Mouse (Mus musculus): ENCODE measurements at regions not wholly inside any gene's neighbourhood (a gene's known extent, or its start where the extent isn't known, plus 50 kb on each side); places are given as distances from the start of the nearest gene placed in this dataset.

GRCm38 (mm10) chr16:29959939-29960637 lies 104.1 kb upstream of the Hes1 start:
- no peak overlapping the region for H3K4me2 ChIP-seq (replicated peaks; ENCODE audit: low read depth, low read length)
- H3K9me3 ChIP-seq (ENCODE audit: control insufficient read depth, low read length): no peaks in the 10 kb centered on the region; the same call in 1 of the 2 replicates
- ATAC-seq (ENCODE audit: low FRiP score, low TSS enrichment): no peak
- no peaks in the 10 kb centered on the region for H3K36me3 ChIP-seq (ENCODE audit: control insufficient read depth, insufficient read depth, low read length)
- no peak overlapping the region for H3K9ac ChIP-seq (ENCODE audit: low read depth, low read length)
- 0 out of 2 replicates have a peak, but pooled peaks cover 2% of the 10 kb centered on the region for H3K4me1 ChIP-seq (ENCODE audit: control insufficient read depth, insufficient read depth, low read length)
- H3K4me3 ChIP-seq (ENCODE audit: low read length): no peak overlapping the region
- H3K27me3 ChIP-seq (ENCODE audit: control insufficient read depth, insufficient read depth, low read length): no peaks in the 10 kb centered on the region
- WGBS: 78% methylated on average over 12 of the region's 12 CpGs
- no peak overlapping the region for H3K27ac ChIP-seq (ENCODE audit: low read depth, low read length)

- WGBS: 49% methylated on average over 4 of the region's 4 CpGs
- Histone ChIP-seq H3K36me3 (ENCODE audit: control insufficient read depth, insufficient read depth, low read length) (no peaks in the 10 kb centered on the region), H3K9me3 (ENCODE audit: control insufficient read depth, low read length) (no peaks in the 10 kb centered on the region; the same call in 1 of the 2 replicates), H3K4me3 (ENCODE audit: low read length) (no peak overlapping the region), H3K27me3 (ENCODE audit: control insufficient read depth, insufficient read depth, low read length) (no peaks in the 10 kb centered on the region), H3K4me2 (replicated peaks; ENCODE audit: low read depth, low read length) (no peak overlapping the region), H3K27ac (ENCODE audit: low read depth, low read length) (no peak overlapping the region), H3K4me1 (ENCODE audit: control insufficient read depth, insufficient read depth, low read length) (0 out of 2 replicates have a peak, but pooled peaks cover 6% of the 10 kb centered on the region), H3K9ac (ENCODE audit: low read depth, low read length) (no peak overlapping the region)
- peak; percentile 43; the same call in 1 of the 2 replicates for ATAC-seq (ENCODE audit: low FRiP score, low TSS enrichment)
Observed at GRCm38 (mm10) chr16:29963284-29963683, 100.9 kb upstream of the Hes1 start.

- ATAC-seq (ENCODE audit: low FRiP score, low TSS enrichment): no peak
- H3K9me3 ChIP-seq (ENCODE audit: control insufficient read depth, low read length): no peaks in the 10 kb centered on the region; the same call in 1 of the 2 replicates
Observed at GRCm38 (mm10) chr16:29964563-29964962, 99.6 kb upstream of the Hes1 start.

GRCm38 (mm10) chr16:29968743-29969142 lies 95.4 kb upstream of the Hes1 start:
- Histone ChIP-seq H3K27ac (ENCODE audit: low read depth, low read length) (no peak overlapping the region), H3K4me3 (ENCODE audit: low read length) (no peak overlapping the region)
- WGBS: 54% methylated on average over 5 of the region's 5 CpGs

More at GRCm38 (mm10) chr16:29964563-29964962, 99.6 kb upstream of the Hes1 start:
- 92% methylated on average over 8 of the region's 8 CpGs for WGBS
- Histone ChIP-seq H3K9ac (ENCODE audit: low read depth, low read length) (no peak overlapping the region), H3K4me3 (ENCODE audit: low read length) (no peak overlapping the region), H3K4me2 (replicated peaks; ENCODE audit: low read depth, low read length) (no peak overlapping the region), H3K36me3 (ENCODE audit: control insufficient read depth, insufficient read depth, low read length) (no peaks in the 10 kb centered on the region), H3K4me1 (ENCODE audit: control insufficient read depth, insufficient read depth, low read length) (0 out of 2 replicates have a peak, but pooled peaks cover 6% of the 10 kb centered on the region), H3K27ac (ENCODE audit: low read depth, low read length) (no peak overlapping the region), H3K27me3 (ENCODE audit: control insufficient read depth, insufficient read depth, low read length) (no peaks in the 10 kb centered on the region)

GRCm38 (mm10) chr16:29972741-29973141 lies 91.4 kb upstream of the Hes1 start:
- H3K27ac ChIP-seq (ENCODE audit: low read depth, low read length): peak overlapping the region; percentile 69; the same call in 1 of the 2 replicates

More at GRCm38 (mm10) chr16:29968743-29969142, 95.4 kb upstream of the Hes1 start:
- ATAC-seq (ENCODE audit: low FRiP score, low TSS enrichment): no peak
- H3K4me1 ChIP-seq (ENCODE audit: control insufficient read depth, insufficient read depth, low read length): peaks cover 20% of the 10 kb centered on the region
- no peak overlapping the region for H3K9ac ChIP-seq (ENCODE audit: low read depth, low read length)
- H3K27me3 ChIP-seq (ENCODE audit: control insufficient read depth, insufficient read depth, low read length): no peaks in the 10 kb centered on the region
- H3K9me3 ChIP-seq (ENCODE audit: control insufficient read depth, low read length): no peaks in the 10 kb centered on the region; the same call in 1 of the 2 replicates
- H3K4me2 ChIP-seq (replicated peaks; ENCODE audit: low read depth, low read length): no peak overlapping the region
- H3K36me3 ChIP-seq (ENCODE audit: control insufficient read depth, insufficient read depth, low read length): no peaks in the 10 kb centered on the region

GRCm38 (mm10) chr16:29973250-29973649 lies 90.9 kb upstream of the Hes1 start:
- ATAC-seq (ENCODE audit: low FRiP score, low TSS enrichment): no peak
- Histone ChIP-seq H3K27me3 (ENCODE audit: control insufficient read depth, insufficient read depth, low read length) (no peaks in the 10 kb centered on the region), H3K9ac (ENCODE audit: low read depth, low read length) (no peak overlapping the region), H3K4me1 (ENCODE audit: control insufficient read depth, insufficient read depth, low read length) (peaks cover 20% of the 10 kb centered on the region), H3K4me3 (ENCODE audit: low read length) (no peak overlapping the region), H3K9me3 (ENCODE audit: control insufficient read depth, low read length) (no peaks in the 10 kb centered on the region), H3K4me2 (replicated peaks; ENCODE audit: low read depth, low read length) (no peak overlapping the region), H3K27ac (ENCODE audit: low read depth, low read length) (peak overlapping the region; percentile 69; the same call in 1 of the 2 replicates), H3K36me3 (ENCODE audit: control insufficient read depth, insufficient read depth, low read length) (no peaks in the 10 kb centered on the region)
- WGBS: 10% methylated on average over 7 of the region's 7 CpGs

More at GRCm38 (mm10) chr16:29972741-29973141, 91.4 kb upstream of the Hes1 start:
- WGBS: 23% methylated on average over 1 of the region's 1 CpGs
- H3K36me3 ChIP-seq (ENCODE audit: control insufficient read depth, insufficient read depth, low read length): no peaks in the 10 kb centered on the region
- H3K27me3 ChIP-seq (ENCODE audit: control insufficient read depth, insufficient read depth, low read length): no peaks in the 10 kb centered on the region
- no peak overlapping the region for H3K4me2 ChIP-seq (replicated peaks; ENCODE audit: low read depth, low read length)
- H3K9me3 ChIP-seq (ENCODE audit: control insufficient read depth, low read length): no peaks in the 10 kb centered on the region
- peaks cover 20% of the 10 kb centered on the region for H3K4me1 ChIP-seq (ENCODE audit: control insufficient read depth, insufficient read depth, low read length)
- H3K4me3 ChIP-seq (ENCODE audit: low read length): no peak overlapping the region
- no peak overlapping the region for H3K9ac ChIP-seq (ENCODE audit: low read depth, low read length)
- ATAC-seq (ENCODE audit: low FRiP score, low TSS enrichment): peak; percentile 91

GRCm38 (mm10) chr16:29975800-29976199 lies 88.4 kb upstream of the Hes1 start:
- Histone ChIP-seq H3K27me3 (ENCODE audit: control insufficient read depth, insufficient read depth, low read length) (no peaks in the 10 kb centered on the region), H3K9me3 (ENCODE audit: control insufficient read depth, low read length) (no peaks in the 10 kb centered on the region), H3K4me3 (ENCODE audit: low read length) (no peak overlapping the region), H3K9ac (ENCODE audit: low read depth, low read length) (no peak overlapping the region), H3K27ac (ENCODE audit: low read depth, low read length) (no peak overlapping the region), H3K4me1 (ENCODE audit: control insufficient read depth, insufficient read depth, low read length) (peaks cover 20% of the 10 kb centered on the region), H3K4me2 (replicated peaks; ENCODE audit: low read depth, low read length) (no peak overlapping the region), H3K36me3 (ENCODE audit: control insufficient read depth, insufficient read depth, low read length) (no peaks in the 10 kb centered on the region)
- ATAC-seq (ENCODE audit: low FRiP score, low TSS enrichment): no peak
- WGBS: 84% methylated on average over 3 of the region's 3 CpGs

GRCm38 (mm10) chr16:29977011-29977410 lies 87.2 kb upstream of the Hes1 start:
- no peaks in the 10 kb centered on the region for H3K27me3 ChIP-seq (ENCODE audit: control insufficient read depth, insufficient read depth, low read length)
- H3K4me2 ChIP-seq (replicated peaks; ENCODE audit: low read depth, low read length): no peak overlapping the region
- WGBS: 69% methylated on average over 3 of the region's 3 CpGs
- no peak overlapping the region for H3K4me3 ChIP-seq (ENCODE audit: low read length)
- no peak overlapping the region for H3K27ac ChIP-seq (ENCODE audit: low read depth, low read length)
- H3K4me1 ChIP-seq (ENCODE audit: control insufficient read depth, insufficient read depth, low read length): peaks cover 20% of the 10 kb centered on the region
- no peaks in the 10 kb centered on the region for H3K36me3 ChIP-seq (ENCODE audit: control insufficient read depth, insufficient read depth, low read length)
- H3K9me3 ChIP-seq (ENCODE audit: control insufficient read depth, low read length): no peaks in the 10 kb centered on the region
- no peak overlapping the region for H3K9ac ChIP-seq (ENCODE audit: low read depth, low read length)
- ATAC-seq (ENCODE audit: low FRiP score, low TSS enrichment): no peak

- Histone ChIP-seq H3K4me3 (ENCODE audit: low read length) (no peak overlapping the region), H3K27me3 (ENCODE audit: control insufficient read depth, insufficient read depth, low read length) (no peaks in the 10 kb centered on the region), H3K4me1 (ENCODE audit: control insufficient read depth, insufficient read depth, low read length) (peaks cover 13% of the 10 kb centered on the region), H3K9ac (ENCODE audit: low read depth, low read length) (no peak overlapping the region), H3K4me2 (replicated peaks; ENCODE audit: low read depth, low read length) (no peak overlapping the region), H3K36me3 (ENCODE audit: control insufficient read depth, insufficient read depth, low read length) (no peaks in the 10 kb centered on the region), H3K9me3 (ENCODE audit: control insufficient read depth, low read length) (no peaks in the 10 kb centered on the region), H3K27ac (ENCODE audit: low read depth, low read length) (no peak overlapping the region)
- no peak for ATAC-seq (ENCODE audit: low FRiP score, low TSS enrichment)
- 43% methylated on average over 8 of the region's 8 CpGs for WGBS
Observed at GRCm38 (mm10) chr16:29977711-29978110, 86.5 kb upstream of the Hes1 start.

Measured in kidney, embryonic 14.5 days (tissue).